Mouse (Mus musculus): ENCODE data around the gene Atxn7l2. TPM values are rescaled to one million over a fixed set of nuclear protein-coding genes. Genes with fewer than 3 reads are reported as not detected.
"Not testable (repeated sequence)": the region's sequence is repeated elsewhere in the genome, so short reads cannot be mapped to it uniquely, and the experiment has no call there.

Atxn7l2 gene
- polyA plus RNA-seq (2012; rRNA removed) = 6.2 and 7.2 TPM in 2 replicates

DNA sequence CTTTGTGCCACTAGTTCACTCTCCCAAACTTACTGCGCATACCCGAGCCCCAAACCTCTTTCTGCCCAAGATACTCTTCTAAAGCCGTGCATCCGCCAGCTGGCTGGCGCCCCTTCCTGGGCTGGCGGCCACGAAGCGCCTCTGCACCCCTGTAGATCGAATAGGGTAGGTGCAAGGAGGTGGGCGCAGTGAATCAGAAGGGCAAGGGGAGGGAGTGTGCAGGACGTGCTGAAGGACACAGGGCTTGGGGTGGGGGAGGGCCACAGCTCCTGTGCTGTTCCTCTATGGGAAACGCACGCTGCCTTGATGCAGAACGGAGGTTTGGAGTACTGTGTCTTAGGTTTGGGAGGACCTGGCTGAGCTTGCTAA is at the start of gene Atxn7l2:
Gene Atxn7l2, minus strand, starts transcription at position 164 of the 369 bp plus-strand sequence.
- under 1% methylated on average over 14 of the region's 14 CpGs for WGBS
- DNase-seq (ENCODE audit: low read depth, low spot score) = no peak

GRCm38 (mm10) chr3:108259319-108259718 is 48.6 kb upstream of the Atxn7l2 start:
- no peak for DNase-seq (ENCODE audit: low read depth, low spot score)
- WGBS = 50% methylated on average over 3 of the region's 3 CpGs

GRCm38 (mm10) chr3:108257831-108258500 is 47.2 kb upstream of the Atxn7l2 start:
- WGBS = 23% methylated on average over 3 of the region's 3 CpGs
- DNase-seq (ENCODE audit: low read depth, low spot score) = no peak

DNA sequence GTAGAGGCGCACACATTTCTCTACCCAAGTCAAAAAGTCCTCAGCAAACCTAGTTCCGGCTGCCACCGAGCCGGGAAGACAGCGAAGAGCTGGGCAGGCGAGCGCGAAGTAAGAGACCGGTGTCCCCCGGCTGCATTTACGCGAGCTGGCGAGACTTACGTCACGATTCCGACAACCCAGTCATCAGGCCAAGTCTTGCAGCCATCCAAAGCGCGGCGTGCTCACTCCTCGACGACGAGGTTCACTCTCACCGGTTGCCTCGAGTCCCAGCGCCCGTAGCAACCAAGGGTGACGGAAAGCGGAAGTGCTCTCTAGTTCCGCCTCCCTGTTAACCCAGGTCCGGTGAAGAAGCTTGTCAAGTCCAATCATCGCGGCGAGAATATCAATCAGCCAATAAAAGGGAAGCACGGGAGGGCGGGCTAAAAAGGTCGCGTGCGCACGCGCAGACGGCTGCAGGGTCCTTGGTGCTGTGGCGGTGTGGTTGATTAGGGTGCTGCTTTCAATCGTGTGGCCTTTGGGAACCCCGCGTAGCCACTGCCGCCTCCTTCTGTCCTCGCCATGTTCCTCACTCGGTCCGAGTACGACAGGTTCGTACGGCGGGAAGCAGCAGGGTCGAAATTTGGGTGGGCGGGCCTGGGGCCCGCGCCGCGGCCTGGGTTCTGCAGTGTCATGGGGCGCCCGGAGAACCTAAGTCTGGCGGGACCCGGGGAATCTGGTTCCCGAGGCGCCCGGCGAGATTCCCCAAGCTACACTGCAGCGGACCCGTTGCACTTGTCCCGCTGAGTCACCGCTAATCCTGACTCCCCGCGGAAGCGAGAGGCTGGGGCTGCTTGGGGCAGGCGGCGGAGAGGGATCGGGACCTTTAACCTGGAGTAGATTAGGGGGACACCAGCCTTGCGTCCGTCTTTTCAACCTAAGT is 46.2 kb upstream of the Atxn7l2 start, which contains the start of gene Psma5:
Gene Psma5, plus strand, starts transcription at position 208 of the 919 bp plus-strand sequence.
- WGBS = under 1% methylated on average over 79 of the region's 79 CpGs

GRCm38 (mm10) chr3:108246857-108247256 is 36.1 kb upstream of the Atxn7l2 start:
- 81% methylated on average over 2 of the region's 2 CpGs for WGBS
- no peak for DNase-seq (ENCODE audit: low read depth, low spot score)

More for the DNA sequence above, 46.2 kb upstream of the Atxn7l2 start, which contains the start of gene Psma5:
- DNase-seq (ENCODE audit: low read depth, low spot score) = peak; percentile 99

DNA sequence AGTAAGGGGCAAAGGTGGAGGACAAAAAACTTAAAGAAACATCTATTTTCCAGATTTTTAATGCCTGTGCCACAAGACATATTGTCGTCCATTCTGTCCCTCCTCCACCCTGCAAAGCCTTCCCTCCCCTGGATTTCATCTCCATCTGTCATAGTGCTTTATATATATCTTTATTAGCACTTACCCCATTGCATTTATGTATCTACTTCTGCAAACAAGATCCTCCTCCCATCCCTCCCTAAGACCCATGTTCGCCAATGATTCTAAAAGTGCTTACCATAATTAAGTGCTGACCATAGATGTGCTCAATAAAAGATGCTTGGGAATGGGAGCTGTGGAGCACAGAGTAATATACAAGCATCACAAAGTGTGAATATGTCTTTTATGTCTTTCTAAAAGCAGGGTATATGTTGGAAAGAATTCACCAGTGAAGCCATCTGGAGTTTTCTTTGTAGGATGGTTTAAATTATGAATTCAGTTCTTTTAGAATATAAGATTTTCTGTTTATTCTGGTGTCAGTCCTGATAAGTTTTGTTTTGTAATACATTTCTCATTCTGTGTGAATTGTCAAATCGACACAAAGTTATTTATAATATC is 30.6 kb upstream of the Atxn7l2 start:
- 86% methylated on average over 3 of the region's 3 CpGs for WGBS
- no peak for DNase-seq (ENCODE audit: low read depth, low spot score)

- not testable (repeated sequence) for DNase-seq (ENCODE audit: low read depth, low spot score)
- 85% methylated on average over 4 of the region's 4 CpGs for WGBS
Measured at GRCm38 (mm10) chr3:108237474-108238102, 26.9 kb upstream of the Atxn7l2 start.

GRCm38 (mm10) chr3:108231646-108232045 is 20.9 kb upstream of the Atxn7l2 start:
- 82% methylated on average over 4 of the region's 4 CpGs for WGBS
- DNase-seq (ENCODE audit: low read depth, low spot score) = no peak

- no peak for DNase-seq (ENCODE audit: low read depth, low spot score)
- WGBS = 78% methylated on average over 2 of the region's 2 CpGs
Measured at GRCm38 (mm10) chr3:108227521-108227920, 16.8 kb upstream of the Atxn7l2 start.

DNA sequence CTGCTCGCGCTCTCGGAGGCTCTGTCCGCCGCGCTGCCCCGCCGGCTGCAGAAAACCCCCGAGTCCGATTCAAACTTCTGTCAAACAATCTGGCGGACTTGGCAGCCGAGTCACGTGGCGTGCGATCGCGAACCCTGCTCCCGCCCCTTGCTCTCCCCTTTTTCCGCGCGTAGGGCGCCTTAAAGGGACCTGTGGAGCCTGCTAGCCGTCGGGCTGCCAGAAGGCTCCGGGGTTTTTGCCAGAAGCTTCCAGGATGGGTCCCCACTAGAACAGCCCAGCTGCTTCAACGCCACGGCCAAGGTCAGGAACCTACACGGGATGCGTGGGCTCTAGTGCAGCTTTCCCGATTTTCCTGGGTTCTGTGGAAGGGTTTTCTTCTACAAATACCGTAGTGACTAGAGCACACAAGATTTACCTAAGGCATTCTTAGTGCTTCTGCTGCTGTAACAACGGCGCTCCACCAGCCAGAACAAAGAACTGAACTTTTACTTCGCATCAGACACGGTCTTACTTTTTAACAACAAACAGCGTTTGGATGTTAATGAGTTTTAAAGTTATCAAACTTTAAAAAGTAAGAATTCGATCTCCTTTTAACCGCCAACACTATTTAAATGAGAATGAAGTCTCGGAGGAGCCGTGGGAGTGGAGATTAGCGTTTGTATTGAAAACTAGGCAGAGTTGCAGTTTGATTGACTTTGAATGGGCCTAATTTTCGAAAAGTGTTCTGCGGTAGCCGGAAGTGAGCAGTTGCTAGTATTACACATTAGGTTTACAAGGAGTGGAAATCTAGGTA is 16.0 kb upstream of the Atxn7l2 start, which contains the start of gene Sypl2:
Gene Sypl2, minus strand, starts transcription at position 91 of the 793 bp plus-strand sequence.
- DNase-seq (ENCODE audit: low read depth, low spot score) = no peak
- WGBS = 6% methylated on average over 44 of the region's 44 CpGs

- no peak for DNase-seq (ENCODE audit: low read depth, low spot score)
- WGBS = 4% methylated on average over 64 of the region's 67 CpGs
Measured at GRCm38 (mm10) chr3:108225711-108226557, 15.2 kb upstream of the Atxn7l2 start.

GRCm38 (mm10) chr3:108220661-108221060 is 9.9 kb upstream of the Atxn7l2 start:
- 67% methylated on average over 3 of the region's 3 CpGs for WGBS
- DNase-seq (ENCODE audit: low read depth, low spot score) = no peak

GRCm38 (mm10) chr3:108214734-108215133 is 4.0 kb upstream of the Atxn7l2 start:
- no peak for DNase-seq (ENCODE audit: low read depth, low spot score)
- whole genome bisulfite sequencing = 18% methylated on average over 5 of the region's 5 CpGs

DNA sequence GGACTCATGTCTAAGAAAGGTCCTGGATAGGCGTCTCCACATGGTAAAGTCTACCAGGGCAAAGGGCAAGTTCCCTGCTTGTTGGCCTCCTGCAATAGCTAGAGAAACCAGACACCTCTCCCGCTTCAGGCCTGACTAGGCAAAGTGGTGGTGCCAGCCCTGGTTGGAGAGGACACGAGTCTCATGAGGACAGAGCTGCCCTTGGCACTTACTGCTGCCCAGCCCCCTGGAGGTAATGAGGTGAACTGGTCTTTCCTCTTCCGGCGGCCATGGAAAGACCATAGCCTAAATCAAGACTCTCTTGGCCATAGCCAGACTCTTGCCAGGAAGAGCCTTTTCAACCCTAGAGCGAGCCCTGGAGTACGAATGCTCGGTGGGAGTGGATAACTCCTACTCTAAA is 1.7 kb upstream of the Atxn7l2 start:
- WGBS = 71% methylated on average over 8 of the region's 8 CpGs
- DNase-seq (ENCODE audit: low read depth, low spot score) = no peak

- 86% methylated on average over 6 of the region's 6 CpGs for WGBS
- DNase-seq (ENCODE audit: low read depth, low spot score) = no peak
Measured at GRCm38 (mm10) chr3:108211845-108212244, 1.1 kb upstream of the Atxn7l2 start.

DNA sequence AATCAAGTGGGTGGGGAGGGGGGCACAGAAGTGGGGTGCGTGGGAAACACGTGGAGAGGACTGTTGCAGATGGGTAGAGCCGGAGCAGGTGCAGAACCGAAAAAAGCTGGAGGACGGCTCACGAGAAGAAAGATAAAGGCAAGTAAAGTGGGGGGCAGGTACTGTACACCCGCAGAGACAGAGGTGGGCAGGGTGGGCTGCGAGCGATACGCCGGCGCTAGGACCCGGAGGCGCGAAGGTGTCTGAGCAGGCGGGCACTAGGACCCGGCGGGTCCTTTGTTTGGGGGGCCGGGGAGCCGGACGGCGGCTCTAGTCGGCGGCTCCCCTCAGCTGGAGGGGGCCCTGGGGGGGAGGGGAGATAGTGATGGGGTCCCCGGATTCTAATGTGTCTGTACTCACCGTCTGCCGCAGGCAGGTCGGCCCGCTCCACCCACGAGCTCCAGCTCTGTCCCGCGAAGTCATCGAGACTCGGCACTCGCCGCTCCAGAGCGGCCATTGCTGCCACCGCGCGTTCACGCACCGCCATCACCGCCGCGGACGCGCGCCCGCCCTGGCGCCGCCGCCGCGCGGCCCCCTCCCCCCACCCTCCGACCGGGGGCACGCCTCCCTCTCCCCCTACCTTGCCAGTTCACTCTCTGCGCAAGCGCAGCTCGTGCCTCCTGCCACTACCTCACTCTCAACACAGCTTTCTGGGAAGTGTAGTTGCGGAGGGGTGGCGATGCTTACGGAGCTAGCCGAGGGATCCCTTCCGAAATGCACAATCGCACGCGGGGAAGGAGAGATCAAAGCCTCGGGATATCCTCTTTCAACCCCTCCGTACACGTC is 576 bp downstream of the Atxn7l2 start:
- peak; percentile 91 for DNase-seq (ENCODE audit: low read depth, low spot score)
- 1% methylated on average over 72 of the region's 72 CpGs for WGBS

DNA sequence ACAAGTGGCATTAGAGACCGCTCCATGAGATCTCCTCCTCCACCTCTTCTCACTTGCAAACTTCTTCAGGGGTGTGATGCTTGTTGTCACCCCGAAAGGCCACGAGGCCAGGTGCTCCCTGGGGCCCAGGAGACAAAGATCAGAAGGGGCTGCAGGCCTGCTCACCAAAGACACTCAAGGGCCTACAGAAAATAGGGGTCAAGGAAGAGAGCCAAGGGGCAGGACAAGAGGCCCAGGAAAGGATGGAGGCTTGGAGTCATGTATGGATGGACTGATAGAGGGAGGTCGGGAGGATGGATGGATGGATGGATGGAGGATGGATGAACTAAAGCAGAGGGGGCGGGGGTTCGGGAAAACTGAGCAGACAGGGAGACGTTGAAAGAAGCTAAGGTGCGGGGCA is 1.2 kb downstream of the Atxn7l2 start:
- no peak for DNase-seq (ENCODE audit: low read depth, low spot score)
- WGBS = 9% methylated on average over 8 of the region's 8 CpGs

Data from large intestine, adult 2 months (tissue).